Mouse (Mus musculus) subcutaneous adipose tissue, adult 2 months (tissue): ENCODE results near the gene Cp. TPM values are rescaled to one million over a fixed set of nuclear protein-coding genes. Genes with fewer than 3 reads are reported as not detected.

Experiments used
- polyA plus RNA-seq: library from polyadenylated mRNA; depleted of rRNA; stranded (reverse); fragments of >200 nt; gene quantifications from 2 replicates; pipeline ENCODE4 v1.2.3, GENCODE M21; 2012; ENCODE audit warnings: low replicate concordance; rRNA removed

The Cp gene
- polyA plus RNA-seq, result 28.4 and 33.8 TPM in 2 replicates

DNA sequence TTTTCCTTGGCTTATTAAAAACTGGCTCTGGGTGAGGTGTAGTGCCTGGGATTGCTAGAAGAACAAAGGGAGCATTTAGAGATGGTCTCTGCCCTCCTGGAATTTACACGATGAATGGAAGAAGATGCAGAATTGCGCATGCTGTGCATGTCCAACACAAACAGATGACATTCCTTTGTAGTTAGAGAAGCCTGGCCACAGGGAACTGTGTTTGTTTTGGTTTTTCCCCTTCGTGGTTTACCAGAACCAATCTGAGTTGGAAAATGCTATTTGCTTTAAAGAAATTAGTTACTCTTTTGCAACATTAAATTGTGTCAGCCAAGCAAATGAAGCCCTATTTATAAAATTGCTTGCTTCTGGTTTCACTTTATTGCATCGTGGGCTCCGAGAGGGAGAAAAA lies at the start of gene Cp:
Cp (plus strand) TSS at position 170 of the 400 bp plus-strand sequence.

DNA sequence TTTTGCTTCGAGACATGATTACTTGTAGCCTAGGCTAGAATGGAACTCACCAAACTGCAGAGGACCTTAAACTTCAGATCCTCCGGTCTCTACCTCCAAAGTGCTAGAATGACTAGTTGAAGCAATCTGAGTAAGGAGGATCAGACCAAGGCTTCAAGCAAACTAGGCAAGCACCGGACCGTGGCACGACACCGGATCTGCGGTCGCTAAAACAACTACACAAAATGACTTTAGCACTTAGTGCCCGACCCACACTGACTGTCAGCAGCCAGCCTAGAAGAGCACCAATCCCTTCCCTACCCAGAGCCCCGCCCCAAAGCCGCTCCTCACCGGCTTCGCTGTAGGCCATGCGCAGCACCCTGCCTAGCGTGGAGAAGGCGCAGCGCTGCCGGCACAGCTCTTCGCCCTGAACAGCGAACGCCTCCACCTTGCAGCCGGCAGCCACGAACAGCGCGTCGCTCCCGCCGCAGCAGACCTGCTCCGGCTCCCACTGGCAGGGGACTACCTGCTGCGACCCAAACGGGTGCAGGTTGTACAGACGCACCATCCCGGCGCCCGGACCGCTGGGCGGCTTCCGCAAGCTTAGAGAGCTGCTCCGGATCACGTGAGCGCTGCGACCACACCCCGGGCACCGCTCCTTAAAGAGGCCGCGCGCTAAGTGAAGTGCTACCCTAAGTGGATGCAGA lies 78.0 kb downstream of the Cp start, which contains the start of gene Hps3:
Hps3 (minus strand) TSS at position 597 of the 686 bp plus-strand sequence.

DNA sequence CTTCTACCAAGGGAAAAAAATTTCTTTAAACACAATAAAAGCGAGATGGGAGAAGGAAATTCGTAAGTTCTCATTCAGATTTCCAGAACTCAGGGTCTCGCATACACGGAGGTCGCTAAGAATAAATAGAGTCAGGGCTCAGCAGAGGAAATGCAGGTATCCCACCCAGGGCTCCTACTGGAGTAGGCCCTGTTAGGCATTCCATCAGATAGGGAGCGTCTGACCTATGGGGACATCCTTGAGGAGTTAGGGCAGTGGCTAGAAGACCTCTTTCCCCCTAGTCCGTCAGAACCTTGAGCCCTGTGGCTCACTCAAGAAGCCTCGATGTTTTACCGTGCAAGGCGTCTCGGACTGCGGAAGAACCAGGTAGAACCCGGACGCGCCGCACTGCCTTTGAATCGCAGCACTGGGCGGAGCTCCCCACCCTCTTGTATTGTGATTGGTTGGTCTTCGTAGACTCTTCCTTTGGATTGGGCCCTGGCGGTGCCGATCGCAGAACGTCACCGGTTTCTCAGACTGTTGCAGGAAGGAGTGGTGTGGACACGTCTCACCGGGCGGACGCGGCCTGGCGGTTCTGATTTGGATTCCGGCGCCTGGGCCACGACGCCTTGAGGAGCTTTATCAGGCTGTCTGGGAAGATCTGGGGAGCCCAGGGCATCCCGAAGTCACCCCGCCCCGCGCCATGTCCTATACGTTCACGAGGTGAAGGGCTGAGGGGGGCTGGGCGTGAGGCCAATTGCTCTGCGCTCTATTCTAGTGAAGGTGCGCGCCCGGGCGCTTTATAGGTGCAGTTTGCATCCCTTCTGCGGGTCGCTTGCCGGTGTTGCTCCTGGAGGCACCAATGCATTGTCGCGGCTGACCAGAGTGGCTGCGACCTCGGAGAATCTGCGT lies 100.7 kb downstream of the Cp start, which contains the start of gene Hltf:
Hltf (plus strand) TSS at position 506 of the 891 bp plus-strand sequence.

Other genes starting within 250 kb of the Cp start
- 12.9 and 23.7 TPM in 2 replicates for gene Hps3, start 78.3 kb downstream of the Cp start, polyA plus RNA-seq
- 5.2 and 7.1 TPM in 2 replicates for gene Hltf, start 100.8 kb downstream of the Cp start, polyA plus RNA-seq
- gene Gyg, start 198.3 kb downstream of the Cp start, polyA plus RNA-seq, result 53.9 and 104 TPM in 2 replicates